Mouse (Mus musculus) embryonic facial prominence, embryonic 12.5 days (tissue): ENCODE data around the gene Ghitm. TPM values are rescaled to one million over a fixed set of nuclear protein-coding genes. Genes with fewer than 3 reads are reported as not detected.

Experiments used
- ATAC-seq: fragments of 200-750 bp; cut with Nextera tagmentation; 2 replicates; pipeline ENCODE4 v1.8.0; 2017; ENCODE audit not compliant: insufficient number of reproducible peaks, insufficient read depth, low FRiP score, low TSS enrichment
- H3K27ac ChIP-seq: fragments of 300-500 bp; sonication (generic); 2 replicates; pipeline ENCODE4 v1.5.1; 2016; ENCODE audit warnings: mild to moderate bottlenecking
- H3K27me3 ChIP-seq: fragments of 300-500 bp; sonication (generic); 2 replicates; pipeline ENCODE4 v1.6.1; 2016; ENCODE audit warnings: mild to moderate bottlenecking, moderate library complexity
- H3K36me3 ChIP-seq: fragments of 300-500 bp; sonication (generic); 2 replicates; pipeline ENCODE4 v1.6.1; 2016; ENCODE audit warnings: mild to moderate bottlenecking
- H3K4me1 ChIP-seq: fragments of 300-500 bp; sonication (generic); 2 replicates; pipeline ENCODE4 v1.6.1; 2016
- H3K4me2 ChIP-seq: fragments of 300-500 bp; sonication (generic); replicated peaks from 2 replicates; pipeline ENCODE4 v1.6.1; 2016; ENCODE audit warnings: mild to moderate bottlenecking, moderate library complexity
- H3K4me3 ChIP-seq: fragments of 300-500 bp; sonication (generic); 2 replicates; pipeline ENCODE4 v1.5.1; 2016; ENCODE audit warnings: mild to moderate bottlenecking
- H3K9ac ChIP-seq: fragments of 300-500 bp; sonication (generic); 2 replicates; pipeline ENCODE4 v1.6.1; 2016; ENCODE audit warnings: mild to moderate bottlenecking, moderate library complexity
- H3K9me3 ChIP-seq: fragments of 300-500 bp; sonication (generic); 2 replicates; pipeline ENCODE4 v1.6.1; 2016; ENCODE audit warnings: mild to moderate bottlenecking, moderate library complexity
- WGBS: fragments of 180-500 bp; shearing (Covaris S2); methylation state at CpG from one replicate; pipeline ENCODE4 v1.1.7; 2016; 5-methylcytosine and 5-hydroxymethylcytosine counted together
- polyA plus RNA-seq: library from polyadenylated mRNA; unstranded; fragments of >200 nt; fragmentation: Nextera tagmentation; extraction: Ambion mirVana; gene quantifications from 2 replicates; pipeline ENCODE4 v1.2.1, GENCODE M21; 2016

The Ghitm gene
- polyA plus RNA-seq, 1 experiment from 2014 or later, result 177 TPM

GRCm38 (mm10) chr14:37101531-37101930 is 33.5 kb downstream of the Ghitm start:
- Histone ChIP-seq H3K27me3 (peaks cover 30% of the 10 kb centered on the region), H3K4me1 (peaks cover 9% of the 10 kb centered on the region; the same call in 1 of the 2 replicates), H3K9ac (no peak overlapping the region), H3K4me2 (no peak overlapping the region), H3K9me3 (no peaks in the 10 kb centered on the region), H3K36me3 (no peaks in the 10 kb centered on the region), H3K27ac (no peak overlapping the region), H3K4me3 (no peak overlapping the region)
- WGBS, result 69% methylated on average over 5 of the region's 5 CpGs
- no peak for ATAC-seq

GRCm38 (mm10) chr14:37097956-37098530 is 37.0 kb downstream of the Ghitm start, which contains the start of gene Cdhr1:
TSS of gene Cdhr1 (minus strand) at chr14:37098347.
- Histone ChIP-seq H3K9ac (peak within 1 kb of the TSS; percentile 45; the same call in 1 of the 2 replicates), H3K27ac (no peak within 1 kb of the TSS), H3K4me2 (peak within 1 kb of the TSS; percentile 55), H3K4me1 (peaks cover 9% of the 10 kb centered on the region; the same call in 1 of the 2 replicates), H3K4me3 (peak within 1 kb of the TSS; percentile 30), H3K9me3 (no peaks in the 10 kb centered on the region), H3K36me3 (no peaks in the 10 kb centered on the region), H3K27me3 (peaks cover 30% of the 10 kb centered on the region)
- ATAC-seq, result peak; percentile 70
- WGBS, result under 1% methylated on average over 29 of the region's 30 CpGs

GRCm38 (mm10) chr14:37095556-37095955 is 39.5 kb downstream of the Ghitm start:
- Histone ChIP-seq H3K36me3 (no peaks in the 10 kb centered on the region), H3K9ac (no peak overlapping the region), H3K4me3 (no peak overlapping the region), H3K27ac (no peak overlapping the region), H3K4me1 (peaks cover 9% of the 10 kb centered on the region; the same call in 1 of the 2 replicates), H3K27me3 (peaks cover 30% of the 10 kb centered on the region), H3K4me2 (no peak overlapping the region), H3K9me3 (no peaks in the 10 kb centered on the region)
- ATAC-seq, result no peak
- 80% methylated on average over 4 of the region's 4 CpGs for WGBS

- no peak overlapping the region for H3K9ac ChIP-seq
- no peak overlapping the region for H3K4me3 ChIP-seq
- 68% methylated on average over 6 of the region's 6 CpGs for WGBS
- H3K36me3 ChIP-seq, result no peaks in the 10 kb centered on the region
- H3K27me3 ChIP-seq, result peaks cover 27% of the 10 kb centered on the region
- H3K9me3 ChIP-seq, result no peaks in the 10 kb centered on the region
- peaks cover 9% of the 10 kb centered on the region; the same call in 1 of the 2 replicates for H3K4me1 ChIP-seq
- H3K4me2 ChIP-seq, result no peak overlapping the region
- no peak for ATAC-seq
- no peak overlapping the region for H3K27ac ChIP-seq
Measured at GRCm38 (mm10) chr14:37094436-37094835, 40.6 kb downstream of the Ghitm start.

GRCm38 (mm10) chr14:37083755-37084154 is 51.3 kb downstream of the Ghitm start:
- Histone ChIP-seq H3K27ac (no peak overlapping the region), H3K4me2 (no peak overlapping the region), H3K27me3 (no peaks in the 10 kb centered on the region), H3K4me1 (no peaks in the 10 kb centered on the region), H3K9ac (no peak overlapping the region), H3K4me3 (no peak overlapping the region), H3K36me3 (no peaks in the 10 kb centered on the region), H3K9me3 (no peaks in the 10 kb centered on the region)
- ATAC-seq, result no peak
- WGBS, result 40% methylated on average over 4 of the region's 4 CpGs

GRCm38 (mm10) chr14:37080724-37081123 is 54.3 kb downstream of the Ghitm start:
- no peak overlapping the region for H3K4me3 ChIP-seq
- H3K4me1 ChIP-seq, result no peaks in the 10 kb centered on the region
- H3K27me3 ChIP-seq, result no peaks in the 10 kb centered on the region
- H3K9me3 ChIP-seq, result no peaks in the 10 kb centered on the region
- H3K4me2 ChIP-seq, result no peak overlapping the region
- ATAC-seq, result no peak
- H3K9ac ChIP-seq, result no peak overlapping the region
- no peaks in the 10 kb centered on the region for H3K36me3 ChIP-seq
- WGBS, result 96% methylated on average over 1 of the region's 1 CpGs
- no peak overlapping the region for H3K27ac ChIP-seq

Other genes starting within 250 kb of the Ghitm start
- gene Ccser2, start 166.5 kb downstream of the Ghitm start, polyA plus RNA-seq, result 44.9 and 48.5 TPM in 2 replicates
- not detected in 2 replicates for gene Rgr, start 86.3 kb downstream of the Ghitm start, polyA plus RNA-seq
- gene Lrit1, start 80.4 kb downstream of the Ghitm start, polyA plus RNA-seq, result not detected in 2 replicates
- gene Lrit2, start 67.3 kb downstream of the Ghitm start, polyA plus RNA-seq, result not detected in 2 replicates
- 2.3 and 2.9 TPM in 2 replicates for gene Cdhr1, start 36.9 kb downstream of the Ghitm start, polyA plus RNA-seq
- 0.32 TPM in 1 of 2 replicates, not detected in the other for gene 2610528A11Rik, start 21.2 kb downstream of the Ghitm start, polyA plus RNA-seq